In genomic region chr9:62555258-62555856, GRCm38 (mm10) we compare ENCODE assay signal across 9 mouse cellular contexts. TPM values are rescaled to one million over a fixed set of nuclear protein-coding genes. Genes with fewer than 3 reads are reported as not detected.
DNase-seq lines count a peak whose midpoint lies in the region; ATAC-seq and TF ChIP-seq lines count a peak whose summit lies in the region.
"Had no signal": no experiment of that assay in that cellular context is flagged by ENCODE, and none has a peak within 500 bp of the region (broad histone marks: within the 10 kb centered on the region; RNA-seq: fewer than 3 reads in every experiment).

No protein-coding gene starts in this region.

- no peak for TF ChIP-seq POLR2A in heart, adult 2 months (IDR thresholded peaks at IDR 0.05; ENCODE audit: insufficient read depth, low read depth, low read length)
- no peak for TF ChIP-seq POLR2A in olfactory bulb, adult 2 months (IDR thresholded peaks at IDR 0.05; ENCODE audit: insufficient read depth, low read depth, low read length)

- peak; percentile 80 for TF ChIP-seq CTCF in heart, adult 2 months (IDR thresholded peaks at IDR 0.05)
- TF ChIP-seq CTCF in olfactory bulb, adult 2 months (IDR thresholded peaks at IDR 0.05; ENCODE audit: insufficient read depth, low read depth, low read length) = no peak

- H3K4me2 ChIP-seq in heart, embryonic 12.5 days = no peak overlapping the region
- H3K4me2 ChIP-seq: hindbrain, embryonic 15.5 days had no signal

- peaks cover 4% of the 10 kb centered on the region for H3K4me1 ChIP-seq in heart, adult 2 months (ENCODE audit: control insufficient read depth, insufficient read depth, low read length)
- peaks cover 9% of the 10 kb centered on the region for H3K4me1 ChIP-seq in heart, embryonic 12.5 days (replicated peaks)
- H3K4me1 ChIP-seq in olfactory bulb, adult 2 months (ENCODE audit: control insufficient read depth, insufficient read depth, low read length) = peaks cover 27% of the 10 kb centered on the region

- intact Hi-C loops in heart, adult 2 months (cut with DNase I) = loop anchor here (5.0 to 10.0 kb wide), 3 partner anchors 222 to 591 kb away; no protein-coding TSS in a partner anchor

- no peaks in the 10 kb centered on the region for H3K79me2 ChIP-seq in heart, adult 2 months (replicated peaks; ENCODE audit: control insufficient read depth, insufficient read depth, low read length)

- DNase-seq in heart, adult 2 months = no peak
- DNase-seq in testis, postnatal 10 days (ENCODE audit: low spot score) = peak; percentile 70
- no peak for DNase-seq in testis, postnatal 14 days (ENCODE audit: low spot score)
- peak; percentile 52 to 79 for DNase-seq in cerebellum, postnatal 25 days
- peak; percentile 11 for DNase-seq in large intestine, adult 2 months (ENCODE audit: low read depth, low spot score)
- DNase-seq in spleen, adult 18-20 months = no peak

- no peak for TF ChIP-seq EP300 in heart, adult 2 months (IDR thresholded peaks at IDR 0.05; ENCODE audit: insufficient read depth, low read depth, low read length)

- no peaks in the 10 kb centered on the region for H3K9me3 ChIP-seq in heart, embryonic 12.5 days (replicated peaks)
- H3K9me3 ChIP-seq: hindbrain, embryonic 15.5 days had no signal

- 62% methylated on average over 5 of the region's 5 CpGs for WGBS in heart, adult 2 months
- 56% methylated on average over 5 of the region's 5 CpGs for WGBS in heart, embryonic 12.5 days
- 68% methylated on average over 5 of the region's 5 CpGs for WGBS in large intestine, adult 2 months
- WGBS in olfactory bulb, adult 2 months = 62% methylated on average over 5 of the region's 5 CpGs

- H3K9ac ChIP-seq in heart, adult 2 months (ENCODE audit: low read depth, low read length) = no peak overlapping the region
- H3K9ac ChIP-seq in heart, embryonic 12.5 days = no peak overlapping the region
- H3K9ac ChIP-seq: hindbrain, embryonic 15.5 days had no signal

- no peak for ATAC-seq in heart, embryonic 12.5 days (ENCODE audit: insufficient number of reproducible peaks, low FRiP score)

- no peak overlapping the region for H3K4me3 ChIP-seq in heart, adult 2 months
- no peak overlapping the region for H3K4me3 ChIP-seq in heart, embryonic 12.5 days
- H3K4me3 ChIP-seq in olfactory bulb, adult 2 months (ENCODE audit: insufficient read depth, low read depth, low read length) = no peak overlapping the region
- H3K4me3 ChIP-seq: hindbrain, embryonic 15.5 days had no signal

- H3K36me3 ChIP-seq in heart, adult 2 months (ENCODE audit: control insufficient read depth, insufficient read depth, low read length) = no peaks in the 10 kb centered on the region
- H3K36me3 ChIP-seq in heart, embryonic 12.5 days = no peaks in the 10 kb centered on the region
- H3K36me3 ChIP-seq: hindbrain, embryonic 15.5 days had no signal

- H3K27me3 ChIP-seq in heart, adult 2 months (ENCODE audit: control insufficient read depth, insufficient read depth, low read length) = no peaks in the 10 kb centered on the region
- no peaks in the 10 kb centered on the region for H3K27me3 ChIP-seq in heart, embryonic 12.5 days (replicated peaks)
- H3K27me3 ChIP-seq: hindbrain, embryonic 15.5 days had no signal

- no peak overlapping the region for H3K27ac ChIP-seq in heart, adult 2 months
- no peak overlapping the region for H3K27ac ChIP-seq in heart, embryonic 12.5 days (ENCODE audit: poor library complexity, severe bottlenecking)
- peak overlapping the region; percentile 87 for H3K27ac ChIP-seq in olfactory bulb, adult 2 months (ENCODE audit: insufficient read depth, low read depth, low read length)
- H3K27ac ChIP-seq: hindbrain, embryonic 15.5 days had no signal

RNA-seq across cellular contexts. Expression of gene Coro2b, which starts 18.5 kb away (rescaled TPM):
- total RNA-seq in heart, adult 2 months (2021) = 10 to 100 TPM; 10.1 to 11.6 TPM
- 16.4 and 17.2 TPM in 2 replicates for polyA plus RNA-seq in heart, adult 2 months (2012; rRNA removed)
- polyA plus RNA-seq in heart, embryonic 12.5 days (2016; fragmentation: Nextera tagmentation; extraction: Ambion mirVana) = 5.8 and 6.0 TPM in 2 replicates
- polyA plus RNA-seq in large intestine, adult 2 months (2012; rRNA removed) = 2.5 and 3.1 TPM in 2 replicates
- not detected in 2 replicates for polyA plus RNA-seq in olfactory bulb, adult 2 months (2012; ENCODE audit: insufficient read depth, insufficient read length, low replicate concordance, missing spikeins)

Comparison
In these comparisons a context has a peak if more than half of its experiments do, and no peak if none do; other contexts are left out.
1. DNase-seq: peak in testis, postnatal 10 days (single experiment), cerebellum, postnatal 25 days (2 of 2) and large intestine, adult 2 months (single experiment); none in heart, adult 2 months (0 of 2), testis, postnatal 14 days (single experiment) and spleen, adult 18-20 months (0 of 2).